Mouse (Mus musculus) limb, embryonic 13.5 days (tissue): ENCODE data around the gene Tfrc. TPM values are rescaled to one million over a fixed set of nuclear protein-coding genes. Genes with fewer than 3 reads are reported as not detected.
A peak's percentile ranks its signal among the peaks of the same experiment; 100 is the strongest.

ENCODE experiments used
- ATAC-seq: fragments of 200-750 bp; cut with Nextera tagmentation; 2 replicates; pipeline ENCODE4 v1.8.0; 2017; ENCODE audit warnings: low read depth, moderate number of reproducible peaks, moderate TSS enrichment; ENCODE audit not compliant: low FRiP score
- H3K27ac ChIP-seq: fragments of 300-500 bp; sonication (generic); 2 replicates; pipeline ENCODE4 v1.5.1; 2015; ENCODE audit warnings: inconsistent platforms, mild to moderate bottlenecking, moderate library complexity
- H3K27me3 ChIP-seq: fragments of 300-500 bp; sonication (generic); 2 replicates; pipeline ENCODE4 v1.6.1; 2015; ENCODE audit warnings: mild to moderate bottlenecking, inconsistent platforms
- H3K36me3 ChIP-seq: fragments of 300-500 bp; sonication (generic); 2 replicates; pipeline ENCODE4 v1.6.1; 2015; ENCODE audit warnings: inconsistent platforms, mild to moderate bottlenecking, moderate library complexity
- H3K4me1 ChIP-seq: fragments of 300-500 bp; sonication (generic); 2 replicates; pipeline ENCODE4 v1.6.1; 2015; ENCODE audit warnings: inconsistent platforms
- H3K4me2 ChIP-seq: fragments of 300-500 bp; sonication (generic); replicated peaks from 2 replicates; pipeline ENCODE4 v1.6.1; 2015; ENCODE audit warnings: inconsistent platforms, mild to moderate bottlenecking, moderate library complexity
- H3K4me3 ChIP-seq: fragments of 300-500 bp; sonication (generic); 2 replicates; pipeline ENCODE4 v1.5.1; 2015; ENCODE audit warnings: moderate library complexity, mild to moderate bottlenecking, inconsistent platforms
- H3K9ac ChIP-seq: fragments of 300-500 bp; sonication (generic); 2 replicates; pipeline ENCODE4 v1.6.1; 2015; ENCODE audit warnings: mild to moderate bottlenecking, inconsistent platforms
- H3K9me3 ChIP-seq: fragments of 300-500 bp; sonication (generic); 2 replicates; pipeline ENCODE4 v1.6.1; 2016; ENCODE audit warnings: inconsistent platforms
- WGBS: fragments of 180-500 bp; shearing (Covaris S2); methylation state at CpG from one replicate; pipeline ENCODE4 v1.1.7; 2015; 5-methylcytosine and 5-hydroxymethylcytosine counted together
- polyA plus RNA-seq: library from polyadenylated mRNA; unstranded; fragments of >200 nt; fragmentation: Nextera tagmentation; extraction: Ambion mirVana; gene quantifications from 2 replicates; pipeline ENCODE4 v1.2.1, GENCODE M21; 2015

The Tfrc gene
- polyA plus RNA-seq, 1 experiment from 2014 or later, result 24.2 TPM

DNA sequence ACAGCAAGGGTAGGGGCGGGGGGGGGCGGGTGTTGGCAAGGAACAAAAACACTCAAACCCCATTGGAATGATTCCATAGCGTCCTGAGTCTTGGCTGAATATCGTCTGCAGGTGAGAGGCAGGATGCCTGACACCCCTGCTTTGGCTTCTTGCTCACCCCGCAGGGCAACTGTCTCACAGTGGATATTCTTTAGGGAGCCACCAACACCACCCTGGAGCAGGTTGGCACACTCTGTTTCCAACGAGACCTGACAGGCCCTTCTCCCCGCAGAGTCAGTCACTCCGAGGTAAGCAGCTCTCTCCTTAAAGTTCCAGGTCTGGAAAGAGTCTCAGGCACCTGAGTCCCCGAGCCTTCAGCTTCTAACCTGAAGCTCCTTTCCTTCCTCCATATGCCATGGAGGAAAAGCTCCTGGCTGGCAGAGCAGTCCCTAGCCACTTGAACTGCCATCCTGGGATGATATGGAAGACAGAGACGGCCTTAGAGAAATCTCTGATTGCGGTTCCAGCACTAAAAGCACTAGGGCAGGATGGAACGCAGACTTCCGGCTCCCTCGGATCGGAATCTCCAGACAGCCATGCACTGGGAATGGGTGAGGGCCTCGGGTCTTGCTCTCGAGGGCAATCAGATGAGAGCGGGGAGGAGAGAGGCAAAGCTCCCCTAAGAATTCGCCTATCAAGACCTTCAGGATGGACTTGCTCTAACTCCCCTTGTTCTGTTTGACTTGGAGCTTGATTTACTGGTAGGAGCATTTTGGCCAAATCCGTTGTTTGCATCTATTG lies 32.9 kb downstream of the Tfrc start:
- ATAC-seq, result no peak
- H3K27me3 ChIP-seq, result no peaks in the 10 kb centered on the region
- peaks cover 28% of the 10 kb centered on the region for H3K4me1 ChIP-seq
- H3K4me3 ChIP-seq, result no peak overlapping the region
- H3K27ac ChIP-seq, result peak overlapping the region; percentile 52; the same call in 1 of the 2 replicates
- H3K36me3 ChIP-seq, result no peaks in the 10 kb centered on the region
- H3K9ac ChIP-seq, result no peak overlapping the region
- H3K4me2 ChIP-seq, result no peak overlapping the region
- no peaks in the 10 kb centered on the region for H3K9me3 ChIP-seq
- WGBS, result 63% methylated on average over 20 of the region's 20 CpGs

DNA sequence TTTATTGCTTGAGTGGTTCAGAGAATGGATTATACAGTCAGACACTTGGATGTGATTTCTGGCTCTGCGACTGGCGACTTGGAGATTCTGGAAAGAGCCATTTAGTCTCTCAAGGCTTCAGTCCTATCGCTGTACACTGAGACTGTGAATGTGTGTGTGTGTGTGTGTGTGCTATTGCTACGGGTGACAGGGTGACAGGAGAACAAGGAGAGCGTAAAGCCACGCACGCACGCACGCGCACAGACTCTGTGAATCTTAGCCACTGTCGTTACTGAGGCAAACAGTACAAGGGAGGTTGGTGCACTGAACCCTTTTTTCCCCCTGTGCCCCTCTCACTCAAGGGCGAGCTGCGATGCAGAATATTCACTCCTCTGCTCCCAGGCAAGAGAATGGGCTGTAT lies 33.6 kb downstream of the Tfrc start:
- Histone ChIP-seq H3K9ac (no peak overlapping the region), H3K9me3 (no peaks in the 10 kb centered on the region), H3K27ac (no peak overlapping the region; the same call in 1 of the 2 replicates), H3K4me3 (no peak overlapping the region), H3K4me2 (no peak overlapping the region), H3K4me1 (peaks cover 28% of the 10 kb centered on the region), H3K27me3 (no peaks in the 10 kb centered on the region), H3K36me3 (no peaks in the 10 kb centered on the region)
- no peak for ATAC-seq
- WGBS, result 71% methylated on average over 13 of the region's 13 CpGs

DNA sequence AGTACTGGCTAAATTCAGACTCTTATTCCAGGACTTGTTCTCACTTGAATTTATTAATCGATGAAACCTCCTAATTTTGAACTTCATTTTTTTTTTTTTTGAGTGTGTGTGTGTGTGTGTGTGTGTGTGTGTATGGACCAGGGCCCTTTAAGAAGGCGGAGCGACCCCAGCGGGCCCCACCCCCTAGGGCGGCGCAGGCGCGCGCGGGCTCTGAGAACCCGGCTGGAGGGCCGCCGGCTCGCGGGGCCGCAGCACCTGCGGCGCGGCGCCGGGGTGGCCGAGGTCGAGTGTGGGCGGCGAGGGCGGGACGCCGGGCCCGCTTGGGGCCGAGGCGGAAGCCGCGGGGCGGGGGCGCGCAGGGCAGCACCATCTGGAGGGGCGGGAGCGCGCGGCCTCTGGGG lies 34.9 kb downstream of the Tfrc start, which contains the start of gene Tnk2:
Gene Tnk2 (plus strand): TSS at position 214 of the 401 bp plus-strand sequence.
- ATAC-seq, result peak; percentile 88

DNA sequence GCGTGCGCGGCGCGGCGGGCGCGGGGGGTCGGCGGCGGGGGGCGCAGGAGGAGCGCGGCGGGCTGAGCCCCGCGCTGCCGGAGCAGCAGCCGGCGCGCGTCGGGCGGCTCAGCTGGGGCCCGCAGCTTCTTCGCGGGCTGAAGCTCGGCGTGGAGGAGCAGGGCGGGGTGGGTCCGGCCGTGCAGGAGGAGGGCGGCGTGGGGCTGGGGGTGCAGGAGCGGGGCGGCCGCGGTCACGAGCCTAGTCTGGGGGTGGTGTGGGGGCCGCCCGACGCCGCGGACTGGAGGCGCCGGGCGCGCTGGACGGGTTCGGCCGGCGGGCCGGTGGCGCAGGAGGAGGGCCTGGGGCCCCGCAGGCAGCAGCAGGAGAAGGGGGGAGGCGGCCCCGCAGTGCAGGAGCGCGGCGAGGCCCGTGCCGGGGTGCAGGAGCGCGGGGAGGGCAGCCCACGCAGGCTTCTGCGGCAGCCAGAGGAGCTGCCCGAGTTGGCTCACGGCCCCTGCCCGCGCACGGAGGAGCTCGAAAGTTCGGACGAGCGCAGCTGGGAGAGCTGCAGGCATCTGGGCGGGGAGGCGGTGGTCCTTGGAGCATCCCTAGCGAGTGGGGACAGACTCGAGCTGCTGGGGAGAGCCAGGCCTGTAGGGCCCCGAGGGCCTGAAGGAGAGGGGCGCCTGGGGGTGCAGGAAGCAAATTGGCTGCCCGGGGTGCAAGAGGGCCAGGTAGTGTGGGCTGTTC lies 35.5 kb downstream of the Tfrc start:
- Histone ChIP-seq H3K36me3 (no peaks in the 10 kb centered on the region), H3K27me3 (no peaks in the 10 kb centered on the region), H3K4me2 (peak overlapping the region; percentile 76), H3K4me1 (peaks cover 28% of the 10 kb centered on the region), H3K27ac (peak overlapping the region; percentile 92), H3K9ac (peak overlapping the region; percentile 95), H3K9me3 (no peaks in the 10 kb centered on the region), H3K4me3 (peak overlapping the region; percentile 92)
- under 1% methylated on average over 61 of the region's 82 CpGs for WGBS
- ATAC-seq, result peak; percentile 77

More for the DNA sequence above, 34.9 kb downstream of the Tfrc start, which contains the start of gene Tnk2:
- no peaks in the 10 kb centered on the region for H3K9me3 ChIP-seq
- no peaks in the 10 kb centered on the region for H3K36me3 ChIP-seq
- WGBS, result under 1% methylated on average over 23 of the region's 40 CpGs
- H3K4me3 ChIP-seq, result peak within 1 kb of the TSS; percentile 92
- no peaks in the 10 kb centered on the region for H3K27me3 ChIP-seq
- peak within 1 kb of the TSS; percentile 95 for H3K9ac ChIP-seq
- peaks cover 28% of the 10 kb centered on the region for H3K4me1 ChIP-seq
- peak within 1 kb of the TSS; percentile 92 for H3K27ac ChIP-seq
- peak within 1 kb of the TSS; percentile 76 for H3K4me2 ChIP-seq

DNA sequence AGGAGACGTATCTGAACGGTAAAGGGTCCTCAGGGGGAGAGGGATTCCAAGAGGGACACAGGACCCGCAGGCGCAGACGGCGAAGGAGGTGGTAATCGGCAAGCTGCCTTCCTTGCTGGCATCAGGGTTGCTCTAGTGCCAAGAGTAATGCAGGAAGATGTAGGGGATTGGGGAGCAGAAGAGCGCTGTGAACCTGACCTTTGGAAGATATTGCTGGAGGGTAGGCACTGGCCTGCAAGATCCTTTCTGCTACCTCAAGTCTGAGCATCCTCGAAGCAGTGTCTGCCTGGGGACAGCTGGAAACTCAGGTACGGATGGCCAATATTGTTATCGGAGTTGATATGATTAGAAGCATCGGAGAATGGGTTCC lies 36.1 kb downstream of the Tfrc start:
- Histone ChIP-seq H3K4me3 (peak overlapping the region; percentile 92), H3K4me2 (peak overlapping the region; percentile 76), H3K36me3 (no peaks in the 10 kb centered on the region), H3K27ac (peak overlapping the region; percentile 92), H3K9me3 (no peaks in the 10 kb centered on the region), H3K4me1 (peaks cover 27% of the 10 kb centered on the region), H3K27me3 (no peaks in the 10 kb centered on the region), H3K9ac (peak overlapping the region; percentile 95)
- no peak for ATAC-seq
- 15% methylated on average over 12 of the region's 12 CpGs for WGBS

DNA sequence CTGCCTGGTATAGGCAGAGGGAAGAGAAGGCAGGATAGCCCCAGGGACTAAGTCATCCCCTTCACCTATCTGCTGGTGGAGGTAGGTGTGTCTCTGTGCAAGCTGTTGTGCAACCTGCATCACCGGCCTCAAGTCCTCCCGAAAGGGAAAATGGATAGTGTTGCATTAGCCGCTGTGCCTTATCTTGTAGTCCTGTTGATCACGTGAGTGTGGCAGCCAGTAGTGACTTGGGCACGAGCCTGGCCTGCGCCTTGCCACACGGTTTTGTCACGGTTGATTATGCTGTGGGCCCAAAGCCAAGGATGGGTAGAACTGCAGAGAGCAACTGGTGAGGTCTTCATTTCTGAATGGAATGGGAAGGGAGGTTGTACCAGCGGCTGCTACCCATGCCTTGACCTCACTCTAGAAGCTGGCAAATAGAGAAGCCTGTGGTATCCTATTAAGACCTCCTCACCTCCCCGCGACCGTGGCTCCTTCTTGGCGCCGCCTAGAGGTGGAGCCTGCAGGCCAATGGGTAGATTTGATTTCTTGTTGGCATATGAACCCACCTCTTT lies 36.7 kb downstream of the Tfrc start:
- no peak for ATAC-seq
- peak overlapping the region; percentile 76 for H3K4me2 ChIP-seq
- no peaks in the 10 kb centered on the region for H3K36me3 ChIP-seq
- WGBS, result 26% methylated on average over 14 of the region's 14 CpGs
- peak overlapping the region; percentile 92 for H3K4me3 ChIP-seq
- 0 out of 2 replicates have a peak overlapping the region, but pooled peaks have one; percentile 33 for H3K27ac ChIP-seq
- peaks cover 20% of the 10 kb centered on the region for H3K4me1 ChIP-seq
- no peaks in the 10 kb centered on the region for H3K9me3 ChIP-seq
- no peaks in the 10 kb centered on the region for H3K27me3 ChIP-seq
- H3K9ac ChIP-seq, result peak overlapping the region; percentile 95

DNA sequence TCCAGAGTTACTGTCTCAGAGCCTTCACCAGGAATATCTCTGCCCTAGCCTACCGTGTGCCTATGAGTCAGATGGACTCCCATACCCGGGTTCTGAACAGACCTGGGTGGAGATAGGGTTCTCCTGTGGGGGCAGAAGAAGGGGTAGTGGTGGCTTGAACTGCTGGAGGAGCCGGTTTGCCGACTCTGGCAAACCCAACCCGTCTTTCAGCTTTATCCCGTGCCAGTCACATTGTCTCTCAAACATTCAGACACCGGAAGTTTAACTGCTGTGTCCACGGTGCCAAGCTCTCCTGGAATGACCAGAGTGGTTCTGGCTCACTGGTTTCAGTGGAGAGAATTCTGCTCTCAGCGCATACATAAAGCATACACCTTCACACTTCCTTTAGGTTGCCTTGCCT lies 37.3 kb downstream of the Tfrc start:
- Histone ChIP-seq H3K4me3 (peak overlapping the region; percentile 92), H3K27ac (no peak overlapping the region), H3K9ac (peak overlapping the region; percentile 43; the same call in 1 of the 2 replicates), H3K27me3 (no peaks in the 10 kb centered on the region), H3K36me3 (peaks cover under 1% of the 10 kb centered on the region; the same call in 1 of the 2 replicates), H3K4me2 (peak overlapping the region; percentile 76), H3K4me1 (peaks cover 20% of the 10 kb centered on the region), H3K9me3 (no peaks in the 10 kb centered on the region)
- ATAC-seq, result no peak
- 89% methylated on average over 9 of the region's 9 CpGs for WGBS

DNA sequence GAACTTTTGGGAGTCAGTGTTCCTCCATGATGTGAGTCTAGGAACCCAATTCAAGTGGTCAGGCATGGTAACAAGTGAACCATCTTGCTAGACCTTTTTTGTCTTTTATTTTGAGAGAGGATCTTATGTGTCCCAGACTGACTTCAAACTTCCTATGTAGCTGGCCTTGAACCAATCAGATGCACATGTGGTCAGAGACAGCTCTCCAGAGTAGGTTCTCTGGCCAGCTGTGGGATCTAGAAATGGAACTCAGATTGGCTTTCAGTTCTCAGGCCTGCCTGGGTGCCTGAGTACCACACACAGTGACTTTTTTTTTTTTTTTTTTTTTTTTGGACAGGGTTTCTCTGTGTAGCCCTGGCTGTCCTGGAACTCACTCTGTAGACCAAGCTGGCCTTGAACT lies 39.0 kb downstream of the Tfrc start:
- no peaks in the 10 kb centered on the region for H3K27me3 ChIP-seq
- no peak overlapping the region for H3K27ac ChIP-seq
- ATAC-seq, result no peak
- H3K4me2 ChIP-seq, result no peak overlapping the region
- no peak overlapping the region for H3K4me3 ChIP-seq
- peaks cover 20% of the 10 kb centered on the region for H3K4me1 ChIP-seq
- H3K36me3 ChIP-seq, result peaks cover 4% of the 10 kb centered on the region; the same call in 1 of the 2 replicates
- no peak overlapping the region for H3K9ac ChIP-seq
- H3K9me3 ChIP-seq, result no peaks in the 10 kb centered on the region

DNA sequence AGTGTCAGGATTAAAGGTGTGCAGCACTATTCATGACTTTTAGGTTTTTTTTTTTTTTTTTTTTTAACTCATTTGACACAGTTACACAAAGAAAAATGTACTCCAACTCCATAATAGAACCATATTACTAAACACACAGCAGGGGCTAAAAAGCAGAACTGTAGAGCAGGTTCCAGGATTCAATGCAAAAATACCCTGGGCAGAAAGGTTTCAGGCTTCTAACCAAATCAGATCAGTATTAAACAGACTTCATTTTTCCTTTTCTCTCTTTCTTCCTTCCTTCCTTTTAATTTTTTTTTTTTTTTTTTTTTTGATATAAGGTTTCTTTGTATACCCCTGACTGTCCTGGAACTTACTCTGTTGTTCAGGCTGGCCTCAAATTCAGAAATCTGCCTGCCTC lies 41.7 kb downstream of the Tfrc start:
- ATAC-seq, result no peak
- H3K4me3 ChIP-seq, result no peak overlapping the region

DNA sequence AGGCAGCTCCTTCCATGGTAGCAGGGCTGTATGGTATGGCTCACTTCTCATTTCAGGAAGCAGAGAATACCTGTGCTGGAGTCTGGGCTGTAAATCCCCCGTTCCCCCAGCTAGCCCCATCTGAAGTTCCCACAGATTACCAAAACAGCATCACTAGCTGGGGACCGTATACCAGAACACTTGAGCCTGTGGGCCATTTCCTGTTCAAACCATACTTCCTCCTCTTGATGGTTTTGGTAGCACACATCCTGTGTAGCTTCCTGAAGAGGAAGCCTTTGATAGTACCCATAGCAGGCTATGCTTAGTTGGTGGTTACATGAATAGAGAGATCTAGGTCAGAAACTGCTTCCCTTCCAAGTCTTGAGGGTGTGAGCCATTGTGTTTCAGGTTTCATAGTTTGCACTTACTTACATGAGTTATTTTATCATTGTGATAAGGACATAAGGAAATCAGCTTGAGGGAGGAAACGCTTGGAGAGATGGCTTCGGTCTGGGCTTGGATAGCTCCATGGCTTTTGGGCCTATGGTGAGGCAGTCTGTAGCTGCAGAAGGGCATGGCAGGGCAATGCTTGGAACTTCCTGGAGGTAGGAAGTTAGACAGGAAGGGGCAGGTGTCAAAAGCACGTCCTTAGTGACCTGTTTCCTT lies 42.4 kb downstream of the Tfrc start:
- 82% methylated on average over 5 of the region's 5 CpGs for WGBS
- Histone ChIP-seq H3K4me1 (peaks cover 9% of the 10 kb centered on the region), H3K27me3 (no peaks in the 10 kb centered on the region), H3K9me3 (no peaks in the 10 kb centered on the region), H3K4me2 (no peak overlapping the region), H3K36me3 (peaks cover 4% of the 10 kb centered on the region; the same call in 1 of the 2 replicates), H3K9ac (no peak overlapping the region), H3K4me3 (no peak overlapping the region), H3K27ac (no peak overlapping the region)
- no peak for ATAC-seq

More for the DNA sequence above, 41.7 kb downstream of the Tfrc start:
- Histone ChIP-seq H3K27me3 (no peaks in the 10 kb centered on the region), H3K27ac (no peak overlapping the region), H3K9ac (no peak overlapping the region), H3K4me1 (peaks cover 13% of the 10 kb centered on the region), H3K4me2 (no peak overlapping the region), H3K9me3 (no peaks in the 10 kb centered on the region), H3K36me3 (peaks cover 4% of the 10 kb centered on the region; the same call in 1 of the 2 replicates)

DNA sequence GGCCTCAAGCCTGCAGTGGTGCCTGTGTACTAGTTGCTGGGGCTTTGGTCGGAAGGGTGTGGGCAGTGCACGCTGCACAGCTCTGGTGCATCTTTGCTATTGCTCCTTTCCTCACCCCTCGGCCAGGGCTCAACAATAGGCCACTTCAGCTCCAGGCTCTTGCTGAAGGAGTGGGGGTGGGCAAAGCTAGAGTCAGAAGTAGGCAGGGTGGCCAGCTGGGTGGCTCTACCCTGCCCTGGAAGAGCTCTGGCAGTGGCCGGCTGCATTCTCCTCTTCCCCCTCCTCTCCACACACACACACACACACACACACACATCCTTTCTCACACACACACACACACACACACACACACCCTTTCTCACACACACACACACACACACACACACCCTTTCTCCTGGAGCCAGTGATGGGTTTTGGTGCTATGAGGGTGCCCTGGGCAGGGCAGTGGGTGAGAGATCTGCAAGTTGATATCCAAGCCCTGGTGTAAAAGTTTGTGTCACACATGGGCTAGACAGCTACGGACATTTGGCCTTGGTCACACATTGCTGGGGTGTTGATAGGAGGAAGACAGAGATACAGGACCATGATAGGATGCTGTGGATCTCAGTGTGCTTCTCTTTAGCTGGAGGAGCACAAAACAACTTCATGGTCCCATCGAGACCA lies 45.5 kb downstream of the Tfrc start:
- WGBS, result 85% methylated on average over 6 of the region's 6 CpGs
- H3K36me3 ChIP-seq, result peaks cover 4% of the 10 kb centered on the region; the same call in 1 of the 2 replicates
- no peak for ATAC-seq
- no peaks in the 10 kb centered on the region for H3K27me3 ChIP-seq
- H3K9ac ChIP-seq, result no peak overlapping the region
- no peak overlapping the region for H3K27ac ChIP-seq
- H3K4me3 ChIP-seq, result no peak overlapping the region
- H3K9me3 ChIP-seq, result no peaks in the 10 kb centered on the region
- peaks cover 36% of the 10 kb centered on the region for H3K4me1 ChIP-seq
- no peak overlapping the region for H3K4me2 ChIP-seq
